Mouse (Mus musculus) kidney, embryonic 15.5 days (tissue): Measurements from ENCODE around the gene Nyap1. TPM values are rescaled to one million over a fixed set of nuclear protein-coding genes. Genes with fewer than 3 reads are reported as not detected.
"Not testable (repeated sequence)": the region's sequence is repeated elsewhere in the genome, so short reads cannot be mapped to it uniquely, and the experiment has no call there.

ENCODE experiments used
- ATAC-seq: fragments of 200-750 bp; cut with Nextera tagmentation; replicated peaks from 2 replicates; pipeline ENCODE4 v1.8.0; 2017; ENCODE audit warnings: moderate TSS enrichment; ENCODE audit not compliant: low FRiP score
- H3K27ac ChIP-seq: fragments of 300-500 bp; sonication (generic); 2 replicates; pipeline ENCODE4 v1.5.1; 2015; ENCODE audit warnings: mild to moderate bottlenecking, inconsistent platforms
- H3K27me3 ChIP-seq: fragments of 300-500 bp; sonication (generic); 2 replicates; pipeline ENCODE4 v1.6.1; 2015; ENCODE audit warnings: inconsistent platforms
- H3K36me3 ChIP-seq: fragments of 300-500 bp; sonication (generic); 2 replicates; pipeline ENCODE4 v1.6.1; 2015; ENCODE audit warnings: inconsistent platforms
- H3K4me1 ChIP-seq: fragments of 300-500 bp; sonication (generic); 2 replicates; pipeline ENCODE4 v1.6.1; 2015; ENCODE audit warnings: inconsistent platforms
- H3K4me2 ChIP-seq: fragments of 300-500 bp; sonication (generic); 2 replicates; pipeline ENCODE4 v1.6.1; 2015; ENCODE audit warnings: moderate library complexity, mild to moderate bottlenecking, inconsistent platforms
- H3K4me3 ChIP-seq: fragments of 300-500 bp; sonication (generic); replicated peaks from 2 replicates; pipeline ENCODE4 v1.5.1; 2015; ENCODE audit warnings: mild to moderate bottlenecking, inconsistent platforms
- H3K9ac ChIP-seq: fragments of 300-500 bp; sonication (generic); 2 replicates; pipeline ENCODE4 v1.6.1; 2015; ENCODE audit warnings: mild to moderate bottlenecking, inconsistent platforms
- H3K9me3 ChIP-seq: fragments of 300-500 bp; sonication (generic); replicated peaks from 2 replicates; pipeline ENCODE4 v1.6.1; 2016; ENCODE audit warnings: inconsistent platforms
- WGBS: fragments of 180-500 bp; shearing (Covaris S2); methylation state at CpG from one replicate; pipeline ENCODE4 v1.1.7; 2015; ENCODE audit warnings: mixed read lengths; 5-methylcytosine and 5-hydroxymethylcytosine counted together
- polyA plus RNA-seq: library from polyadenylated mRNA; unstranded; fragments of >200 nt; fragmentation: Nextera tagmentation; extraction: Ambion mirVana; gene quantifications from 2 replicates; pipeline ENCODE4 v1.2.1, GENCODE M21; 2015

Nyap1 gene
- polyA plus RNA-seq, 1 experiment from 2014 or later, result 1.8 TPM

DNA sequence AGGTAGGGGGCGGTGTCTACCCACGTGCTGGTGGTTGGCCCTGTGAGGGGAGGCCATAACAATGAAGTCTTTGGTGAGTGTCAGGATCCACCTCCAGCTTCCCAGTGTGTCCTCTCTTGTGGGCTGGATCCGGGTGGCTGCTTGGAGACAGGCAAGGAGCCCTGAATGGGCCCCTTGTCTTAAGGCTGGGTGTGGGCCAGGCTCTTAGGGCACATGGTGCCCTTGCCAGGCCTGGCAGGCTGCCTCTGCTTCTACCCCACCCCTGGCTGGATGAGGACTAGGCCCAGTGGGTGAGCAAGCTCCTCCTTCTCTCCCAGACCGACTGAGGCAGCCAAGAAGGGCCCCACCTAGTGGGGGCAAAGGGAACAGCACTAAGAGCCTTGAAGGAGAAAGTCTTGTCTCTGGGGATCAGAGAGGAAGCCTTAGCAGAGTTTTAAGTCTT is 18.6 kb upstream of the Nyap1 start:
- Histone ChIP-seq H3K36me3 (peaks cover 48% of the 10 kb centered on the region), H3K4me2 (no peak overlapping the region), H3K27me3 (no peaks in the 10 kb centered on the region), H3K4me1 (0 out of 2 replicates have a peak, but pooled peaks cover 11% of the 10 kb centered on the region), H3K9me3 (no peaks in the 10 kb centered on the region), H3K4me3 (no peak overlapping the region), H3K27ac (no peak overlapping the region), H3K9ac (no peak overlapping the region)
- ATAC-seq, result peak; percentile 41; the same call in 1 of the 2 replicates
- WGBS, result 38% methylated on average over 4 of the region's 4 CpGs

- ATAC-seq, result no peak
- no peak overlapping the region for H3K27ac ChIP-seq
- WGBS, result 91% methylated on average over 19 of the region's 19 CpGs
These were observed 17.6 kb upstream of the Nyap1 start for GRCm38 (mm10) chr5:137758921-137759534.

DNA sequence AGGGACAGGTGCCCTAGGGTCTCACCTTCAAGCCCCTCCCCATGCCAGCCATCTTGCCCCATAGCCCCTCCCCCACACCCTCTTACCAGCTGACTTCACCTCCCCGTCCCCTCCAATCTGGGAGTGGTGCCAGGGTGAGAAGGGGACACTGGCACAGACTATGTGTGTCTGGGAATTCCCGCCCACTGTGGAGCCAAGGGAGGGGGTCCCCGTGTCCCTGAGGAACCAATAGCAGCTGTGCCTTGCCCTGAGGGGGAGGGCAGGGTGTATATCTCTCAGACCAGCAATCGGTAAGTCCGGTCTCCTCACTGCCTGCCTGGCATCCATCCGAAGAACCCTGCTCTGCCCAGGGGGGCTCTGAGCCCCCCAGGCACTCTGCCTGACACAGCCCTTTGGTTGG is 16.5 kb upstream of the Nyap1 start:
- H3K27me3 ChIP-seq, result no peaks in the 10 kb centered on the region
- no peak overlapping the region for H3K27ac ChIP-seq
- 0 out of 2 replicates have a peak, but pooled peaks cover 11% of the 10 kb centered on the region for H3K4me1 ChIP-seq
- H3K4me2 ChIP-seq, result no peak overlapping the region
- H3K9ac ChIP-seq, result no peak overlapping the region
- no peaks in the 10 kb centered on the region for H3K9me3 ChIP-seq
- peaks cover 62% of the 10 kb centered on the region for H3K36me3 ChIP-seq
- 79% methylated on average over 6 of the region's 6 CpGs for WGBS
- ATAC-seq, result no peak
- H3K4me3 ChIP-seq, result no peak overlapping the region

More at GRCm38 (mm10) chr5:137758921-137759534, 17.6 kb upstream of the Nyap1 start:
- H3K4me2 ChIP-seq, result no peak overlapping the region
- H3K9ac ChIP-seq, result no peak overlapping the region
- H3K36me3 ChIP-seq, result peaks cover 52% of the 10 kb centered on the region
- 0 out of 2 replicates have a peak, but pooled peaks cover 11% of the 10 kb centered on the region for H3K4me1 ChIP-seq
- H3K4me3 ChIP-seq, result no peak overlapping the region
- no peaks in the 10 kb centered on the region for H3K27me3 ChIP-seq
- H3K9me3 ChIP-seq, result no peaks in the 10 kb centered on the region

GRCm38 (mm10) chr5:137756882-137757661 is 15.7 kb upstream of the Nyap1 start:
- no peaks in the 10 kb centered on the region for H3K9me3 ChIP-seq
- 0 out of 2 replicates have a peak overlapping the region, but pooled peaks have one; percentile 10 for H3K9ac ChIP-seq
- peaks cover 70% of the 10 kb centered on the region for H3K36me3 ChIP-seq
- ATAC-seq, result 0 out of 2 replicates have a peak, but pooled peaks have one; percentile 50
- 0 out of 2 replicates have a peak, but pooled peaks cover 11% of the 10 kb centered on the region for H3K4me1 ChIP-seq
- H3K4me3 ChIP-seq, result no peak overlapping the region
- no peak overlapping the region for H3K4me2 ChIP-seq
- 0 out of 2 replicates have a peak overlapping the region, but pooled peaks have one; percentile 22 for H3K27ac ChIP-seq
- H3K27me3 ChIP-seq, result no peaks in the 10 kb centered on the region
- WGBS, result 49% methylated on average over 10 of the region's 10 CpGs

DNA sequence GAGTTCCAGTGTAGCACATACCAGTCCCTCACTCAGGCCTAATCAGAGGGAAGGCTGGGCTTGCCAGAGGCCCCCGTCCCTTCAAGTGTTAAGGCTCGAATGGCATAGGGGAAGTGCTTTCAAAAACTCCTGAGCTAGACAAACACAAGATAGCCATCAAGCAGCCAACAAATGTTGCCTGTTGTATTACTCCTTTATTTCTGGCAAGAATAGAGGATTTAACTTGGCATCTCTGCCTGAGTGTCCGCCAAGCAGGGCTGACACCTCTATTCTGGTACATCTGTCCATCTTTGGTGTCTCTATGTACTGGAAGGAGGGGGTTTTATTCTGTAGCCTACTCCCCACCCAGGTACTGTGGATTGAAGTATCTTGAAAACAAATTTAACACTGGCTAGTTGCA is 14.7 kb upstream of the Nyap1 start:
- 60% methylated on average over 3 of the region's 3 CpGs for WGBS
- no peak overlapping the region for H3K27ac ChIP-seq
- H3K4me2 ChIP-seq, result no peak overlapping the region
- peaks cover 80% of the 10 kb centered on the region for H3K36me3 ChIP-seq
- no peak for ATAC-seq
- H3K4me1 ChIP-seq, result 0 out of 2 replicates have a peak, but pooled peaks cover 14% of the 10 kb centered on the region
- no peaks in the 10 kb centered on the region for H3K27me3 ChIP-seq
- H3K4me3 ChIP-seq, result no peak overlapping the region
- H3K9me3 ChIP-seq, result no peaks in the 10 kb centered on the region
- H3K9ac ChIP-seq, result no peak overlapping the region

DNA sequence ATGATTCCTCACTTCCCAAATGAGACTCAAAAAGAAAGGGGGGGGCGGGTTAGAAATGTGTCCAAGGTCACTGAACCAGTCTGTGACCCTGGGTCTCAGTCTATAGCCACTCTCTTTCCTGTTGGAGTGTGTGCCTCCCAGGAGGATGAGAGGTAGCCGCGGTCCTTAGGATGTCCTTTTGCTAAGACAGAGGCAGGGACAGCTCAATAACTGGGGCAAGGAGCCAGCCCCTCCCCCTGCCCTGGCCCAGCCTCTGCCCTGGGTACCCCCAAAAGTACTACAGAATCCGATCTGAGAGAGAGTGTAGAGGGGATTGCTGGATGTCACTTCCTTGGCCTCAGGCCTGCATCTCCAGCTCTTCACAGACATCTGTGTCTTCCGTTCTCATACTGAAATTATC is 14.0 kb upstream of the Nyap1 start:
- Histone ChIP-seq H3K9ac (no peak overlapping the region), H3K27ac (no peak overlapping the region), H3K4me3 (no peak overlapping the region), H3K27me3 (no peaks in the 10 kb centered on the region), H3K9me3 (no peaks in the 10 kb centered on the region), H3K4me2 (no peak overlapping the region), H3K4me1 (0 out of 2 replicates have a peak, but pooled peaks cover 14% of the 10 kb centered on the region), H3K36me3 (peaks cover 87% of the 10 kb centered on the region)
- ATAC-seq, result no peak
- 82% methylated on average over 5 of the region's 5 CpGs for WGBS

GRCm38 (mm10) chr5:137753111-137753832 is 11.9 kb upstream of the Nyap1 start:
- peaks cover 76% of the 10 kb centered on the region for H3K36me3 ChIP-seq
- H3K27ac ChIP-seq, result no peak overlapping the region

GRCm38 (mm10) chr5:137751988-137752387 is 10.6 kb upstream of the Nyap1 start:
- H3K4me1 ChIP-seq, result peaks cover 37% of the 10 kb centered on the region
- H3K27me3 ChIP-seq, result no peaks in the 10 kb centered on the region
- 82% methylated on average over 6 of the region's 6 CpGs for WGBS
- H3K9me3 ChIP-seq, result no peaks in the 10 kb centered on the region
- no peak overlapping the region for H3K4me2 ChIP-seq
- no peak overlapping the region for H3K27ac ChIP-seq
- H3K9ac ChIP-seq, result no peak overlapping the region
- peaks cover 64% of the 10 kb centered on the region for H3K36me3 ChIP-seq
- no peak overlapping the region for H3K4me3 ChIP-seq
- no peak for ATAC-seq

More at GRCm38 (mm10) chr5:137753111-137753832, 11.9 kb upstream of the Nyap1 start:
- 74% methylated on average over 12 of the region's 13 CpGs for WGBS
- no peak overlapping the region for H3K4me3 ChIP-seq
- no peak overlapping the region for H3K9ac ChIP-seq
- H3K9me3 ChIP-seq, result no peaks in the 10 kb centered on the region
- no peak for ATAC-seq
- peaks cover 28% of the 10 kb centered on the region for H3K4me1 ChIP-seq
- H3K4me2 ChIP-seq, result no peak overlapping the region
- H3K27me3 ChIP-seq, result no peaks in the 10 kb centered on the region

GRCm38 (mm10) chr5:137751221-137751887 is 9.9 kb upstream of the Nyap1 start:
- Histone ChIP-seq H3K4me1 (peaks cover 37% of the 10 kb centered on the region), H3K9ac (no peak overlapping the region), H3K36me3 (peaks cover 59% of the 10 kb centered on the region), H3K9me3 (no peaks in the 10 kb centered on the region), H3K27ac (no peak overlapping the region), H3K4me3 (no peak overlapping the region), H3K4me2 (no peak overlapping the region), H3K27me3 (no peaks in the 10 kb centered on the region)
- 92% methylated on average over 13 of the region's 13 CpGs for WGBS
- no peak for ATAC-seq

- 92% methylated on average over 6 of the region's 8 CpGs for WGBS
- not testable (repeated sequence) for ATAC-seq, H3K27me3 ChIP-seq
These were observed 8.8 kb upstream of the Nyap1 start for GRCm38 (mm10) chr5:137750212-137750611.

GRCm38 (mm10) chr5:137749196-137749836 is 7.9 kb upstream of the Nyap1 start:
- Histone ChIP-seq H3K4me3 (peak overlapping the region; percentile 77), H3K9ac (0 out of 2 replicates have a peak overlapping the region, but pooled peaks have one; percentile 85), H3K4me2 (peak overlapping the region; percentile 86), H3K4me1 (peaks cover 41% of the 10 kb centered on the region), H3K27me3 (no peaks in the 10 kb centered on the region), H3K36me3 (peaks cover 44% of the 10 kb centered on the region), H3K27ac (peak overlapping the region; percentile 99), H3K9me3 (no peaks in the 10 kb centered on the region)
- WGBS, result 26% methylated on average over 6 of the region's 6 CpGs
- ATAC-seq, result no peak

More at GRCm38 (mm10) chr5:137750212-137750611, 8.8 kb upstream of the Nyap1 start:
- H3K36me3 ChIP-seq, result peaks cover 48% of the 10 kb centered on the region
- H3K4me2 ChIP-seq, H3K27ac ChIP-seq, H3K9me3 ChIP-seq, H3K9ac ChIP-seq, H3K4me3 ChIP-seq: not testable (repeated sequence)
- H3K4me1 ChIP-seq, result peaks cover 37% of the 10 kb centered on the region
